Mouse (Mus musculus) kidney, adult 2 months (tissue): ENCODE results near the gene Tcf19.

Experiments
- CTCF ChIP-seq: fragments of 200-500 bp; conservative IDR thresholded peaks from 2 replicates; pipeline ENCODE4 v1.5.1; 2011; ENCODE audit warnings: low read depth, mild to moderate bottlenecking, control low read depth, low read length, moderate library complexity, mixed read lengths; ENCODE audit not compliant: insufficient read depth, insufficient read length
- POLR2A ChIP-seq: fragments of 200-500 bp; IDR thresholded peaks from one replicate; pipeline ENCODE4 v1.6.1; 2011; ENCODE audit warnings: low read depth, low read length, control low read depth

DNA sequence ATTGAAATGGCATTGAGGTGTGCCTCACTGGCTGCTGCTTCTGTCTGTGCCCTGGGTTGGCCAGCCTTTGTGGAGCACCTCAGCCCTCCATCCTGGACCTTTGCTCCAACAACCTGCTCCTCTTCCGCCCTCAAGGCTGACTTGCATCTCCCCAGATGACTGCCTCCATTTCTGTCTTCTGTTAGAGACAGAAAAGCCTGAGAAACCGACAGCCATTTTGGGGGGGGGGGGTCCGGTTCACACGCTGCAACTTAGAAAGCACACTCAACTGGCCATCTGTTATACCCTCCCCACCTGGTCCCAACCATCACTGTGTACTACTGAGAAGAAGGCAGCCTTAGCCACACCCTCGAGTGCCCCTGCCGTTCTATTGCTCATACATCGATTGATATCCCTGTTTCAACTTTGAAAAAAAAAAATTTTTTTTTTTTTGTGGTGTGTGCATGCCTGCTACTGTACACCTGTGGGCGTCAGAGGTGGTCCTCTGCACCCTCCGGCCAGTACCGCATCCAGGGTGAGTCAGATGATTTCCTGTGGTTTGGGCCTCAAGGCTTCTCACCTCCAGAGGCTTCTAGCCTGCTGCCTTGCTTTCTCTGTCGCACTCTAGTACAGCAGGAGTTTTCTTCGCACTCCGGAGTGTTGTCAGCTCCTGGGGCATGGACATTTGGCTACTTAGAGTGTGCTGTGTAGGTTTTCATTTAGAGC, 8.9 kb downstream of the Tcf19 start:
- TF ChIP-seq CTCF (no peak), POLR2A (no peak)
